Mouse (Mus musculus): ENCODE measurements around the gene Ppan.

Ppan gene

DNA sequence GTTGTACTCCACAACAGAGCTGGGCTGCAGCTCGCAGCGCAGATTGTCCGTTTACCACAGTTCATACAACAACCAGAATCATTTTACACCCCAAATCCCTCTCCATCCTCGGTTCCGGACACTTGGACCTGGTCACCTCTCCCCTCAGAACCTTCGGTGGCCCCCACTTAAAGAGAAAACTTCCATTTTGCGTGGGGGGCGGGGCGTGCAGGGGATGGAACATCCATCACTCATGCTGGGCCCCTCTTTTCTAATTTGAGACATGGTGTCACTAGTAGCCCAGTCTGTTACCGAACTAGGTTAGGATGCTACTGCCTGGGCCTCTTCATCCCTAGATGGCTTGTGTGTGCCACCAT is 9.3 kb upstream of the Ppan start:
- DNase-seq (ENCODE audit: low read depth in 2 of 2, low spot score in 2 of 2), result no peak

DNA sequence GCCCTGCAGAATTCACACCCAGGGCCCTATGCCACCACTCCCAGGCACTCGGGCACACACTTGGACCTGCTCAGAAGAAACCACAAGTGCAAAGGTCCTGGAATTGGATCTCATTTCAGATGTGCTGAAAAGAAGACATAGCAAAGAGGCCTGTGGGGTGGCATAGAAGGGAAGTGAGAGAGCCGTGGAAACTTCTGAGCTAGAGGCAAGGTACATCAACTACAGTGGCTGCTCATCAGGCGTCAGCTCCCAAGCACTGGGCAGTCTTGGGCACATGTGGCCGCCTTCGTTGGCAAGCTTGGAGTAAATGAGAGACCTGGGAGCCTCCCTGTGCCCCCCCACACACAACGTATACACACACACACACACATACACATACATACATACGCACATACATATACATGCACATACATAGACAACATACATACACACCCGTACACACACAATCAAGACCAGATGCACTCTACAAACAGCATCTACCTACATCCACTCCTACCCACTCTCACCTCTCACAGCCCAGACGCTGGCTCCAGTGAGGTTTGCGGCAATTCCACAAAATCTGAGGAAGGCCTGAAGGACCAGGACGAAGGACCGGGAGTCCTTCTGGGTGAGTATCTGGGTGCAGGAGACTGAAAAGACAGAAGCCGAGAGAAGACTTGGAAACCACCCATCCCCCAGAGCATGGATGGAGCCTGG is 8.7 kb upstream of the Ppan start, which contains the start of gene Angptl6:
Gene Angptl6 (minus strand): TSS at position 631 of the 696 bp plus-strand sequence.
- DNase-seq (ENCODE audit: low read depth in 2 of 2, low spot score in 2 of 2), result no peak

DNA sequence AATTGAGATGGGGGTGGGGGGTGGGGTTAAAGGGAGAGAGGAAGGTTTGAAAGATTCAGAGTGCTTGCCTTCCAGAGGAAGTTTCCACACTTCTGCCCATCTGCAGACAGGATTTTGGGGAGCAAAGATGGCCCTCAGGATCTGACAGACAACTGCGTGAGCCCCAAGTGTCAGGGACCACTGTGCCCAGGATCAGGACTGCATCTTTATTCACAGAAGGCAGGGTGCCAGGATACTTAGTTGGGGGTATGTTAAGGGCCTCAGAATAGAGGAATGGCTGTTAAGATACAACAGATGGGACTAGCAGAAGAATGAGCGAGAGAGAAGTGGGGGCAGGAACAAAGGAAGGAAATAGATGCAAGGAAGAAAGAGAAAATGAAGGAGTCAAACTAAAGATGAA is 1.4 kb upstream of the Ppan start:
- DNase-seq (ENCODE audit: low read depth in 2 of 2, low spot score in 2 of 2), result no peak

DNA sequence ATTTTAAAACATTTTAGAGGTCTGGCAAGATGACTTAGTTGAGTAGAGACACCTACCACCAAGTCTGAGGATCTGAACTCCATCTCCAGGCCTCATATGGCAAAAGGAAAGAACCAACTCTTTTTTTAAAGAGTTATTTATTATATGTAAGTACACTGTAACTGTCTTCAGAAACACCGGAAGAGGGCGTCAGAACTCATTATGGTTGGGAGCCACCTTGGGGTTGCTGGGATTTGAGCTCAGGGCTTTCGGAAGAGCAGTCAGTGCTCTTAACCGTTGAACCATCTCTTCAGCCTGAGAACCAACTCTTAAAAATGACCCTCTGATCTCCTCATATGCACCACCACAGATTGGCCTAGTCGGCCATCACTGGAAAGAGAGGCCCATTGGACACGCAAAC is 784 bp upstream of the Ppan start:
- no peak for DNase-seq (ENCODE audit: low read depth in 2 of 2, low spot score in 2 of 2)

DNA sequence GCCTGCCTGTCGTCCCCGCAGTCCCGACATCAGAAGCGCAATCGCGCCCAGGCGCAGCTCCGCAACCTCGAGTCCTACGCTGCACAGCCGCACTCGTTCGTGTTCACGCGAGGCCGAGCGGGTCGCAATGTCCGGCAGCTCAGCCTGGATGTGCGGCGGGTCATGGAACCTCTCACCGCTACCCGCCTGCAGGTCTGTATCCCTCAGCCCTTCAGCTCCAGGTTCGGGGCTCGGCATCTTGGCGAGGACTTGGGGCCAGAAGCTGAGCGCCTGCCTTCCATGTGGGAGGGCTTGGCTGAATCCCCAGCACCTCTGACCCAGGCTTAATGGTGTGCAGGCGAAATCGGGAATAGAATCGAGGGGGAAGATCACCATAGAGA is 401 bp downstream of the Ppan start:
- no peak for DNase-seq (ENCODE audit: low read depth in 2 of 2, low spot score in 2 of 2)

DNA sequence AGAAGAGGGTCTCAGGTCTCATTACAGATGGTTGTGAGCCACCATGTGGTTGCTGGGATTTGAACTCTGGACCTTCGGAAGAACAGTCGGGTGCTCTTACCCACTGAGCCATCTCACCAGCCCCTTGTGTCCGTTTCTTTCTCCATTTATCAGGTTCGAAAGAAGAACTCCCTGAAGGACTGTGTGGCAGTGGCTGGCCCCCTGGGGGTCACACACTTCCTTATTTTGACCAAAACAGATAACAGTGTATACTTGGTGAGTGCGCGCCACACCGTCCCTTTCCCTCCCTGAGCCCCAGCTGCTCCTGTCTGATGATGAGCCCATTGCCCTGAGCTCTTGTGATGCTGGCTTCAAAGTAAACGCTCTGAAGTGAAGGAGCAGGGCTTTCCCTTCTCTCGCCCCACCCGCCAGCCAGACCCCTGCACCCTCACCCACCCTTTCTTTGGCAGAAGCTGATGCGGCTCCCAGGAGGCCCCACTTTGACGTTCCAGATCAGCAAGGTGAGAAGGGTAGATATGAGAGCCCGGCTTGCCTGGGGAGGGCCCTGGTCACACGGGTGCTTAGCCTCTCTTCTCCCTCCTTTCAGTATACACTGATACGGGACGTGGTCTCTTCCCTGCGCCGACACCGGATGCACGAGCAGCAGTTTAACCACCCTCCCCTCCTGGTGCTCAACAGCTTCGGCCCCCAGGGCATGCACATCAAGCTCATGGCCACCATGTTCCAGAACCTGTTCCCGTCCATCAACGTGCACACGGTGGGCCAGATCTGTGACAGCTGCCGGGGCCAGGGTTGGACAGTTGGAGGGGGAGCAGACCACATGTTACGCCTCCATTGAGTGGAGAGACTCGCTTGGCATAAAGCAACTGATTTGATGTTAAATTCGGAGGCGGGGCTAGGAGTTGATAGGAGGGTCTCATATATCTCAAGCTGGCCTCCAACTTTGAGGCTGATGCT is 1.5 kb downstream of the Ppan start:
- no peak for DNase-seq (ENCODE audit: low read depth in 2 of 2, low spot score in 2 of 2)

DNA sequence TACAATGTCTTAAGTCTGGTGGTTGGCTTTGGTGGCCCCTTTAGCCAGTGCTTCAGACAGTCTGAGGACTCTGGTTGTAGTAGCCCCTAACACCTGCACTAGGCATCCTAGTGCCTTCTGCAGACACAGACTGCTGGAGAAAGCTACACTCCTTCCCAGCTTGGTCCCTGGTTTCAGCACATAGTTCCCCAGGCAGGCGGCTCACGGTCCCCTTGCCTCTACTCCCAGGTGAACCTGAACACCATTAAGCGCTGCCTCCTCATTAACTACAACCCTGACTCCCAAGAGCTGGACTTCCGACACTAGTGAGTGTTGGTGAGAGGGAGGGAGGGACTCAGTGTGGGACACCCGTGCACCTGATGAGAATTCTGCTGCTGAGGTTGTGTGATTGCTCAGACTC is 2.4 kb downstream of the Ppan start:
- no peak for DNase-seq (ENCODE audit: low read depth in 2 of 2, low spot score in 2 of 2)

DNA sequence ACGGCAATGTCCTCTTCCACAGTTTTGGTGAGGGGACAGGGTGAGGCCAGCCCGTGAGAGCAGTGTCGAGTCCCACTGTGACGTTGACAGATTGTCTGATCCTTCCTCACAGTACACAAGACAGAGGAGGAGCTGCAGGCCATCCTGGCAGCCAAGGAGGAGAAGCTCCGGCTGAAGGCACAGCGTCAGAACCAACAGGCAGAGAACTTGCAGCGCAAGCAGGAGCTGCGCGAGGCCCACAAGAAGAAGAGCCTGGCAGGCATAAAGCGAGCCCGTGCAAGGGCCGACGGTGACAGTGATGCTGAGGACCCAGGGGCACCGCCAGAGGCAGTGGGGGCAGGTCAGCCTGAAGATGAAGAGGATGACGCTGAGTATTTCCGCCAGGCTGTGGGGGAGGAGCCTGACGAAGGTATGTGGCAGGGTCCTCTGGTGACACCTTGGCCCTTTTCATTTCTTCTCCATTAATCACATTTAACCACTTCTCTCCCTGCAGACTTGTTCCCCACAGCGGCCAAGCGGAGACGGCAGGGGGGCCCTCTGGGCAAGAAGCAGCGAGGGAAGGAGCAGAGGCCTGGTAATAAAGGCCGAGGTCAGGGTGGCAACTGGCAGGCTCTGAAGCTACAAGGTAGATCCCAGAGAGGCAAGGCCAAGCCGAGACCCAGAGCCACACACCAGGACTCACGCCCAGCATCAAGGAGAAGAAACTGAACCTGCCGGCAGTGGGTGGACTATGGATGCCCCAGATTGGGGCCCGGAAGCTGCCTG is 3.5 kb downstream of the Ppan start:
- DNase-seq (ENCODE audit: low read depth in 2 of 2, low spot score in 2 of 2), result no peak

DNA sequence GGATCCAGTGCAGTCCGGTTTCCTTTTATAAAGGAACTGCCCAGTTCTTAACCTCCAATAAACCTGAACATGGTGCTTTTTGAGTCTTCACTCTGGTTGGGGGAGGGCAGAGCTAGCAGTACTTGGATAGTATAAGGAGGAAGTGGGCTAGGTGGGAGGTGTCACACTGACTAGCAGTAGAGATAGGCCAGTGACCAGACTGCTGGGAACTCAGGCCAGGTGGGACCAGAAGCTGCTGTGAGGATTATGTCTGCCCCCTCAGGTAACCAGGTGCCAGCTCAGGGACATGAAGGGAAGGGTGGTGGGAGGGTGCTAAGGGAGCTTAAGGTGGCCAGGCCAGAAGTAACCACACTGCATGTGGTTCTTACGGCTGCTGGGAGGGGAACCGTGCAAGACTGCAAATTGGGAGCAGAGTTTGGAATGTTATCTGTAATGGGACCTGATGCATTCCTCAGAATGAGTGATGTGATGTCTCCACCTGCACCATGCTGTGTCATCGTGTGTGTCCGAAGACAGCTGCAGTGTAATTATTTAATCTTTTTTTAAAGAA is 4.2 kb downstream of the Ppan start:
- no peak for DNase-seq (ENCODE audit: low read depth in 2 of 2, low spot score in 2 of 2)

DNA sequence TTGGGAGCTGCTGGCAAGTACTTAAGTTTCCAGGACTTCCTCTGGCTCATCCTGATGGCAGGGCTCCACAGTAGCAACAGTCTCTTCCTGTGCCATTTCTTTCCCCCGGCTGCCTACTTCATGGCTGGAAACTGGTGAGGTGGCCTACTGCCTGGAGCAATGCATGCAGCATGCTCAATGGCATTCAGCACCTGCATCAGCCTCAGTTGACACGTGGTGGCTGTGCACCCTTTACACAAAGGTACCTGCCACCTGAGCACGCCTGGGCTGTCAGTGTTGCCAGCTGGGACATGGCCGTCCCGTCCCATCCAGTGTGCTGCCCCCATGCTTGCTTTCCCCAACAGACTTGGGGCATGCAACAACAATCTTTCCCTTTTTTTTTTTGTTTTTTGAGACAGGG is 5.1 kb downstream of the Ppan start:
- DNase-seq (ENCODE audit: low read depth in 2 of 2, low spot score in 2 of 2), result no peak

DNA sequence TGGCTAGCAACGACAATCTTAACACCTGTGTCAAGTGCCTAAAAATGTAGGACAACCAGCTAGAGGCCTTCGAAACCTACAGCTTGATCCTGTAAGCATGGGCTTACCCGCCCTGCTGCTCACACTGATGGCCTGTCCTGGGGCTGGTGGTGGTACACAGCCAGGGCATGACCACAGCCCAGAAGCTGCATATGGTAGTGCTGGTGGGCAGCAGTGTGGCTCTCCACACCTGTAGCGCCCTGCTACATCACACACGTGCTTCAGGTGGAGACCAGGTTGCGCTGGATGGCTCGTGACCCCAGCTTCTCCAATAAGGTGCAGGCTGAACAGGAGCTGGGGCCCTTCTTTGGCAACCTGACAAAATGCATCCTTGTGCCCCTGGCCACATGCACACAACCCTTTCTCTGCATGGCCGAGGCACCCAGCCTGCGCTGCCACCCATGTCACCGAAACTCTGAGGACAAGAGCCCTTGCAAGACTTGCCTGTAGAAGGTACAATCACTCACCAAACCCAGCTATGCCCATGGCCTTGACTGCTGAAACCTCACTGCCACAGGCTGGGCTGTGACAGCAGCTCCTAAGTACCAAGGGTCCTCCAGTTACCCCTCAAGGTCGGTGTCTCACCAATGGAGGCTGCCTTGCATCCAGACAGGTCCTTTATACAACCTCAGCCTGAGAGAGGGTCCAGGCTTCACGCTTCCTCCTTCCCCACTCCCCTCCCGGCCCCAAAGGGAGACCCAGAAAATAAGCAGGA is 5.8 kb downstream of the Ppan start:
- DNase-seq (ENCODE audit: low read depth in 2 of 2, low spot score in 2 of 2), result no peak

DNA sequence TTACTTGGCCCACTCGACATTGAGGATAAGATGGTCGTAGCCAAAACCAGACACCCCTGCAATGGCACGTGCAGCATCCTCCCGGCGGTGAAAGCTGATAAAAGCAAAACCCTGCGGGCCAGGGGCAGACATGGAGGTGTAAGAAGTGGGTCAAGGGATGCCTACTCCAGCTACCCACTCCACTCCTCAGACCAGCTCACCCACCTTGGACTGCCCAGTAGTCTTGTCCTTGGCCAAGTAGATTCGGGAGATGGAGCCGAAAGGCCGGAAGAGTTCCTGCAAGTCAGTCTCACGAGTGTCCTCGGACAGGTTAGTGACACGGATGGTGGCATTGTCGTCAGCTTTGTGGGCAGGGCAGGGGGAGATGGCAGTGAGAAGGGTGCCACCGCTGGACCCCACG is 6.7 kb downstream of the Ppan start:
- DNase-seq (ENCODE audit: low read depth in 2 of 2, low spot score in 2 of 2), result no peak

DNA sequence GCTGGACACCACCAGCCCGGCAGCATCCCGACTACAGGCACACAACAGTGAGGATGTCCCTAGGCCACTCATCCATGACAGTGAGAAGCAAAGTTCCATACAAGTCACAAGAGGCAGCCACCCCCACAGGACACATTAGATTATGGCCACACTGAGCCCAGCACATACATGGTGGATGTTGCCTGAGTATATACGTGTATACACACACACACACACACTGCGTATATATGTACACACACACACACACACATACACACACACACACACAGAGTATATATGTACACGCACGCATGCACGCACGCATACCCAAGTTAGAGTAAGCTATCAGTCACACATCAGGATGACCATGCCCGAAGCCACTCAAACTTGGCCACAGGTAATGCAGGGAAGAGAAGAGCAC is 7.4 kb downstream of the Ppan start:
- no peak for DNase-seq (ENCODE audit: low read depth in 2 of 2, low spot score in 2 of 2)

DNA sequence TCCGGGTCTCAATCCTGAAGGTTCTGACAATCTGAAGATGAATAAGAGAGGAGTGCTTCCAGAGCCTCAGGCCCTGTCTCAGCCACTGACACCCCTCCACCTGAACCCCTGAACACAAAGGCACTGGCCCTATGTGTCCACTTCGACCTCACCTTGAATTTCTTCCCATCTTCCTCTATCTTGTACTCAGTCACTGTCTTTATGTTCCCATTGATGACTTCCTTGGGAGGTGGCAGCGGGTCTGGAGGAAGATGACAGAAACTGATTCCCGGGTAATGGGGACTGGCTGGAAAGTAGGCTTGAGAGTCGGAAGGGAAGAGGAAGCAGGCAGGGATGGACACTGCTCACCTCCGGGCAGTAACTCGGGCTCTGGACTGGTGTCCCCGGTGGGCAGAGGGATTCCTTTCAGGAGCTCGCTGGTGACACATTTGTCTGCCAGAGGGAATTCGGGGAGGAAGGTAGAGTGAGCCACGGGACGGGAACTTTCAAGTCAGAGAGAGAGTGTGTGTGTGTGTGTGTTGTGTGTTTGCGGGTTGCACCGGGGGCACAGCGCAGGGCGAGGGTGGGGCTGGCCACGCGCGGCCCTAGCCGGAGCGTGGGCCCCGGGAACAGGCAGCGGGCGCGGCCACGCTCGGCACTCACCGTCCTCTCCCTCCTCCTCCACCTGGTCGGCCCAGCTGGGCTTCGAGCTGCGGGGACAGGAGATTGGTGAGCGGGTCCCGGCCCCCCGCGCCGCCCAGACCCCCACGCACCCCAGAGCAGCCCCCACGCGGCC is 9.9 kb downstream of the Ppan start:
- DNase-seq (ENCODE audit: low read depth in 2 of 2, low spot score in 2 of 2), result peak in 1 of 2 experiments; percentile 15

DNA sequence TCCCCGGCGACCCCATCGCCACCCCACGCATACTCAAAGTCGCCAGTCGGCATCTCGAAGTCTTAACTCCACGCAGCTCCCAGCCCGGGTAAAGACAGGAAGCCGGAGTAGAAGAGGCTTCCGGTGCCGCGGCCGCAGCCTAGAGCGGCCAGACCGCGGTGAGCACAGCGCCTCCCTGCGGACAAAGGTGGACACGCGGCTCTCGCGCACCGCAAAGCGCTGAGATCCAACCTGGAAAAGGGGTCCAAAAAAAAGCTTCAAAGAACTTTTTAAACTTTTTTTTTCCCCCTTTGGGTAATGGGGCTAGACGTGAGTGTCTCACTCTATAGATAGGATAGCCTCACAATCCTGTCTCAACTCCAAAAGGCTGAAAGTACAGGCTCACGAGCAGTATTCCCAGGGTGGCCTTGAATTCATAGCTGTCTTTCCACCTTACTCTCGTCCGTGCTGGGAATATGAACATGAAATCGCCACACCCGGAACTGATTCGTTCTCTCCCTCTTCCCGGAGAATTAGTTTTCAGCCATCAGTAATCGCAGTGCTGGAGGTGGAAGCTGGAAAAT is 10.6 kb downstream of the Ppan start, which contains the start of gene Eif3g:
Gene Eif3g (minus strand): TSS at position 113 of the 563 bp plus-strand sequence.
- peak; percentile 82 to 86 for DNase-seq (ENCODE audit: low read depth in 2 of 2, low spot score in 2 of 2)

DNA sequence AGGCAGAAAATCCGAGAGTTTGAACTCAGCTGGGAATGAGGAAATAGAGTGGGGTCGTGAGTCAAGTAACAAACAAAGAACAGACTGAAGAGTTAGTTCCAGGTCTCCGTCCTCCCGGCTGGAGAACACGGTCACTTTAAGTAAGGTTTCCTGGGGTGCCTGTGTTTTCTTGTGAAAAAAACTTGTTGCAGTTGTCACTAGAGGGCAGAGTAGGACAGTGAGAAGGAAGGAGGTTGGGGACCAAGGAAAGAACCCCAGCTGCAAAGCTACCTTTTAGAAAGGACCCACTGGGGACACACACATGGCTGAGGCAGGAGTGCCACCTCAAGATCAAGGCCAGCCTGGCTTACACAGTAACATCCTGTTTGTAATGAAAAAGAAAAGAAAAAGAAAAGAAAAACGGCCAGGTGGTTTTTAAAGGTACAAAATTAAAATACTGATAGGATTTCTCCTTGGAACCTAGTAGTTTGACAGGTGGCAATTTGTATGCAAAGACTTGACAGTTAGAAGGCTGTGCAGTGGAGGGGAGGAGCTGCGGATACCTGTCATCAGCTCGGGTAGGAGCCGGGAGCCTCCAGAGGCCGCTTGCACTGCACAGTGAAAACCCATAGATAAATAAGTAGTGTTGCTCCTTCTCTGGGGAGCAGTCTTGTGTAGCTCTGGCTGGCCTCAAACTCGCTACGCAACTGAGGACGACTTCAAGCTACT is 13.6 kb downstream of the Ppan start:
- peak; percentile 53 to 61 for DNase-seq (ENCODE audit: low read depth in 2 of 2, low spot score in 2 of 2)

DNA sequence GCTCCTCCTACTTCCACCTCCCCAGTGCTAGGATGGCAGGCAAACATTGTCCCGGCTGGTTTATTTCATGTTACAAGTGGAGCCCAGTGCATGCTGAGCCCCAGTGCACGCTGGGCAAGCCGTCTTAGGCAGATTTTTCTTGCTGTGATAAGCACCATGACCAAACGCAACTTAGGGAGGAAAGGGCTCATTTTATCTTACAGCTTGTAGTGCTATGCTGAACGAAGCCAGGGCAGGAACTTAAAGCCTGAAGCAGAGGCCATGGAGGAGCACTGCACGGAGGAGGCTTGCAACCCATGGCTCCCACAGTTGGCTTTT is 14.2 kb downstream of the Ppan start:
- no peak for DNase-seq (ENCODE audit: low read depth in 2 of 2, low spot score in 2 of 2)

DNA sequence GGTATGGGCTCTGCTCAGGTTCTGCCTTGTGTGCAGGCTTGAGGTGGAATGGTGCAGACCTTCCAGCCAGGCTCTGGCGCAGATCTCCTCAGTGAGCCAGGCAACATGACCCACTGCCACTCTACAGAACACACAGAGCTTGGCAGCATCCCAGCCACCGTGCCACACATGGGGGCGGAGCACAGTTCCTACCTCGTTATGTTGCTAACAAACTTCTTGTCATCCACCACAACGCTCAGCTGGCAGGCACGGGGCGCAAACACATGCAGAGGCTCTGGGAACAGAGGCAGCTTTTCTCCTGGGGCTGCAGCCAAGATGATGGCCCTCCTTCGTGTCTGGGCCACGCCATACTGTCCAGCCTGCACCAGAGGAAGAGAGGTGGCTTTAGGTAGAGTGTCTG is 22.0 kb downstream of the Ppan start:
- no peak for DNase-seq (ENCODE audit: low read depth in 2 of 2, low spot score in 2 of 2)

DNA sequence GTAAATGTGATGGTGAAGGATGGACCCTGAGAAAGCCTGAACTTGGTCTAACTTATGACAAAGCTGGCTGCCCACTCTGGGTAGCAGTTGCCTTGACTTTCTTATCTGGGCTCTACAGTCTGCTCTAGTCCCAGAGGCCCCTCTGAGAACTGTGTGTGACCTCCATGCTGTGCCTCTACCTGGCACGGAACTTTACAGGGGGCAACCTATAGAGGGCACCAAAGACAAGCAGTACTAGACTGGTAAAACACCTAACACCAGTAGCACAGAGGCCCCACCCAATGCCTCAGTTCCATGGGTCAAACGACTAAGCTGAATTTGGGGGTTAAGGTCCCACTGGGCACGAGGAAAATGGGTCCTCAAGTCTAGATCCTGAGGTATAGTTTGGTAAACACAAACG is 28.2 kb downstream of the Ppan start:
- peak; percentile 18 to 44 for DNase-seq (ENCODE audit: low read depth in 2 of 2, low spot score in 2 of 2)

Measured in CD8-positive naive resting alpha-beta T cell, adult 2 months (primary cell).